Mouse (Mus musculus) intestine, embryonic 14.5 days (tissue): Measurements from ENCODE around the gene Gm19935. TPM values are rescaled to one million over a fixed set of nuclear protein-coding genes. Genes with fewer than 3 reads are reported as not detected.

Experiments used
- ATAC-seq: fragments of 200-750 bp; cut with Nextera tagmentation; replicated peaks from 2 replicates; pipeline ENCODE4 v1.8.0; 2017; ENCODE audit warnings: low read depth, moderate number of reproducible peaks, moderate TSS enrichment, moderate library complexity; ENCODE audit not compliant: low FRiP score, low TSS enrichment
- DNase-seq: peaks from one replicate; pipeline ENCODE4 v3.0.0-alpha.2; 2018; ENCODE audit warnings: low spot score
- H3K27ac ChIP-seq: fragments of 300-500 bp; sonication (generic); 2 replicates; pipeline ENCODE4 v1.5.1; 2014; ENCODE audit warnings: low read depth, mild to moderate bottlenecking, control low read depth
- H3K27me3 ChIP-seq: fragments of 300-500 bp; sonication (generic); replicated peaks from 2 replicates; pipeline ENCODE4 v1.6.1; 2014; ENCODE audit warnings: low read length, control low read depth; ENCODE audit not compliant: control insufficient read depth, insufficient read depth
- H3K36me3 ChIP-seq: fragments of 300-500 bp; sonication (generic); 2 replicates; pipeline ENCODE4 v1.6.1; 2014; ENCODE audit warnings: low read length, control low read depth; ENCODE audit not compliant: control insufficient read depth, insufficient read depth
- H3K4me1 ChIP-seq: fragments of 300-500 bp; sonication (generic); replicated peaks from 2 replicates; pipeline ENCODE4 v1.6.1; 2014; ENCODE audit warnings: low read length, control low read depth, mixed read lengths; ENCODE audit not compliant: control insufficient read depth, insufficient read depth
- H3K4me2 ChIP-seq: fragments of 300-500 bp; sonication (generic); 2 replicates; pipeline ENCODE4 v1.6.1; 2014; ENCODE audit warnings: low read length
- H3K4me3 ChIP-seq: fragments of 300-500 bp; sonication (generic); 2 replicates; pipeline ENCODE4 v1.5.1; 2014; ENCODE audit warnings: low read depth, low read length, control low read depth, mixed read lengths
- H3K9ac ChIP-seq: fragments of 300-500 bp; sonication (generic); 2 replicates; pipeline ENCODE4 v1.6.1; 2014; ENCODE audit warnings: mild to moderate bottlenecking, low read length
- H3K9me3 ChIP-seq: fragments of 300-500 bp; sonication (generic); 2 replicates; pipeline ENCODE4 v1.6.1; 2016; ENCODE audit warnings: low read length, control low read depth; ENCODE audit not compliant: control insufficient read depth
- WGBS: fragments of 180-500 bp; shearing (Covaris S2); extraction: QIAGEN DNeasy Blood & Tissue Kit; methylation state at CpG from one replicate; pipeline ENCODE4 v1.1.7; 2014; 5-methylcytosine and 5-hydroxymethylcytosine counted together
- microRNA-seq: library from miRNA; unstranded; fragments of <30 nt; microRNA quantifications from one replicate; pipeline ENCODE4, GENCODE M21; 2016
- polyA plus RNA-seq: library from polyadenylated mRNA; unstranded; fragments of >200 nt; fragmentation: Nextera tagmentation; extraction: Ambion mirVana; gene quantifications from 2 replicates; pipeline ENCODE4 v1.2.1, GENCODE M21; 2014

The Gm19935 gene
- polyA plus RNA-seq, 1 experiment from 2014 or later = not detected

DNA sequence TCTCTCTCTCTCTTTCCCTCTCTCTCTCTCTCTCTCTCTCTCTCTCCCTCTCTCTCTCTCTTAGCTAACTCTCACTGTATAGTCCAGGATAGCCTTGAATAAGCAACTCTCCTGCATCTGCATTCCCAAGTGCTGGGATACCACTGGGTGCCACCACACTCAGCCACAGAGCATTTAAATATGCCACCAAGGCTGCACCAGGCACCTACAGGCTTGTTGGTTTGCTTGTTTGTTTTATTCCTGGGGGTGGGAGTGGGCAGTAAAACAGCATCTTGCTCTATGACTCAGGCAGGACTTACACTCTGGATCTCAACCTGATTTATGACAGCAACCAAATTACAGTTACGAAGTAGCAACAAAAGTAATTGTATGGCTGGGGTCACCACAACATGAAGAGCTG lies 25.6 kb downstream of the Gm19935 start:
- Histone ChIP-seq H3K27ac (no peak overlapping the region), H3K9ac (no peak overlapping the region), H3K4me2 (no peak overlapping the region), H3K4me1 (peaks cover 6% of the 10 kb centered on the region; the same call in 1 of the 2 replicates), H3K27me3 (no peaks in the 10 kb centered on the region), H3K36me3 (no peaks in the 10 kb centered on the region), H3K9me3 (no peaks in the 10 kb centered on the region), H3K4me3 (no peak overlapping the region)
- ATAC-seq = no peak
- DNase-seq = no peak
- 89% methylated on average over 1 of the region's 1 CpGs for whole genome bisulfite sequencing

DNA sequence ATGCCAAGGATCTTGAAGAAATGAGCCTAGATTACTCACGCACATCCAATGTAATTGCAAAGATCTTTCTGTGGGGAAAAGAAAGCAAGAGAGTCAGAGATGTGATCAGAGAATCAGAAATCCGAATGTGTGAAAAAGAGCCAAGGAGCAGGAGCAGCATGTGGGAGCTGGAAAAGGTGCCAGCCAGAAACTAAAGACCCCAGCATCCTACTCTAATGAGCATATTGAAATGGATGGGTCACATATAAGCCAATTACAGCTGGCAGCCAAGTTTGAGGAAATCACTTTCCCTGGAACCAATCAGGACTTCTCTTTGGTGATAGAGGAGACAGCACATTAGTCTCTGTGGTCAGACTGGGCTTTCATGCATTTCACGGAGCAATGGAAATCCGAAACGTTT lies 47.4 kb downstream of the Gm19935 start:
- no peak overlapping the region for H3K27ac ChIP-seq
- H3K36me3 ChIP-seq = no peaks in the 10 kb centered on the region
- H3K27me3 ChIP-seq = no peaks in the 10 kb centered on the region
- no peak overlapping the region for H3K4me3 ChIP-seq
- H3K4me2 ChIP-seq = no peak overlapping the region
- ATAC-seq = no peak
- no peak for DNase-seq
- WGBS = 84% methylated on average over 5 of the region's 5 CpGs
- no peaks in the 10 kb centered on the region for H3K9me3 ChIP-seq
- no peak overlapping the region for H3K9ac ChIP-seq
- H3K4me1 ChIP-seq = no peaks in the 10 kb centered on the region

Small RNA genes within 50 kb of the gene (microRNA-seq; reads per million reads assigned to microRNA genes)
- not detected for gene Gm44382

Other genes with a start within 250 kb of the Gm19935 start
- 103 and 120 TPM in 2 replicates for gene Chd9, start 11.0 kb upstream of the Gm19935 start, polyA plus RNA-seq